Mouse (Mus musculus): Measurements from ENCODE around the gene Taf8. TPM values are rescaled to one million over a fixed set of nuclear protein-coding genes. Genes with fewer than 3 reads are reported as not detected.

Taf8 gene
- 26.5 and 29.7 TPM in 2 replicates for polyA plus RNA-seq (2012; rRNA removed)

- under 1% methylated on average over 40 of the region's 40 CpGs for WGBS
- no peaks in the 10 kb centered on the region for H3K27me3 ChIP-seq (ENCODE audit: control insufficient read depth, insufficient read depth, low read length)
- H3K4me1 ChIP-seq (ENCODE audit: control insufficient read depth, insufficient read depth, insufficient read length), result peaks cover 15% of the 10 kb centered on the region
- peak; percentile 87 to 90 for DNase-seq (ENCODE audit: low read depth in 1 of 2, low spot score in 2 of 2)
- no peak for TF ChIP-seq CTCF (IDR thresholded peaks at IDR 0.05; ENCODE audit: extremely low read depth, insufficient read depth, insufficient read length, insufficient replicate concordance)
- TF ChIP-seq POLR2A (IDR thresholded peaks at IDR 0.05; ENCODE audit: low read depth, low read length), result peak; percentile 47
- peak within 1 kb of the TSS; percentile 92 for H3K4me3 ChIP-seq (ENCODE audit: extremely low read depth, insufficient read depth, insufficient read length)
- H3K27ac ChIP-seq (ENCODE audit: insufficient read depth, low read length), result peak within 1 kb of the TSS; percentile 95
- H3K36me3 ChIP-seq (ENCODE audit: control insufficient read depth, insufficient read depth, low read length), result peaks cover 17% of the 10 kb centered on the region
These were observed at the start of gene Taf8 for GRCm38 (mm10) chr17:47501946-47502706. Gene Taf8, minus strand, starts transcription at chr17:47502292.

GRCm38 (mm10) chr17:47551049-47551448 lies 49.0 kb upstream of the Taf8 start:
- DNase-seq (ENCODE audit: low read depth in 1 of 2, low spot score in 2 of 2), result no peak
- no peaks in the 10 kb centered on the region for H3K27me3 ChIP-seq (ENCODE audit: control insufficient read depth, insufficient read depth, low read length)
- 91% methylated on average over 7 of the region's 7 CpGs for WGBS
- H3K4me1 ChIP-seq (ENCODE audit: control insufficient read depth, insufficient read depth, insufficient read length), result peaks cover 2% of the 10 kb centered on the region; the same call in 1 of the 2 replicates
- no peak overlapping the region for H3K27ac ChIP-seq (ENCODE audit: insufficient read depth, low read length)
- H3K36me3 ChIP-seq (ENCODE audit: control insufficient read depth, insufficient read depth, low read length), result peaks cover 4% of the 10 kb centered on the region
- TF ChIP-seq POLR2A (IDR thresholded peaks at IDR 0.05; ENCODE audit: low read depth, low read length), result no peak
- no peak for TF ChIP-seq CTCF (IDR thresholded peaks at IDR 0.05; ENCODE audit: extremely low read depth, insufficient read depth, insufficient read length, insufficient replicate concordance)
- no peak overlapping the region for H3K4me3 ChIP-seq (ENCODE audit: extremely low read depth, insufficient read depth, insufficient read length)

GRCm38 (mm10) chr17:47545861-47546331 lies 43.8 kb upstream of the Taf8 start:
- no peak for DNase-seq (ENCODE audit: low read depth in 1 of 2, low spot score in 2 of 2)
- Histone ChIP-seq H3K27me3 (ENCODE audit: control insufficient read depth, insufficient read depth, low read length) (no peaks in the 10 kb centered on the region), H3K4me1 (ENCODE audit: control insufficient read depth, insufficient read depth, insufficient read length) (peaks cover 10% of the 10 kb centered on the region; the same call in 1 of the 2 replicates), H3K4me3 (ENCODE audit: extremely low read depth, insufficient read depth, insufficient read length) (no peak overlapping the region), H3K27ac (ENCODE audit: insufficient read depth, low read length) (no peak overlapping the region), H3K36me3 (ENCODE audit: control insufficient read depth, insufficient read depth, low read length) (peaks cover 4% of the 10 kb centered on the region)
- no peak for TF ChIP-seq POLR2A (IDR thresholded peaks at IDR 0.05; ENCODE audit: low read depth, low read length)
- TF ChIP-seq CTCF (IDR thresholded peaks at IDR 0.05; ENCODE audit: extremely low read depth, insufficient read depth, insufficient read length, insufficient replicate concordance), result no peak
- 89% methylated on average over 17 of the region's 17 CpGs for WGBS

GRCm38 (mm10) chr17:47545154-47545553 lies 43.1 kb upstream of the Taf8 start:
- DNase-seq (ENCODE audit: low read depth in 1 of 2, low spot score in 2 of 2), result no peak
- H3K27ac ChIP-seq (ENCODE audit: insufficient read depth, low read length), result no peak overlapping the region
- WGBS, result 89% methylated on average over 12 of the region's 12 CpGs
- H3K27me3 ChIP-seq (ENCODE audit: control insufficient read depth, insufficient read depth, low read length), result no peaks in the 10 kb centered on the region
- H3K36me3 ChIP-seq (ENCODE audit: control insufficient read depth, insufficient read depth, low read length), result peaks cover 2% of the 10 kb centered on the region
- H3K4me1 ChIP-seq (ENCODE audit: control insufficient read depth, insufficient read depth, insufficient read length), result peaks cover 10% of the 10 kb centered on the region; the same call in 1 of the 2 replicates
- no peak overlapping the region for H3K4me3 ChIP-seq (ENCODE audit: extremely low read depth, insufficient read depth, insufficient read length)
- TF ChIP-seq CTCF (IDR thresholded peaks at IDR 0.05; ENCODE audit: extremely low read depth, insufficient read depth, insufficient read length, insufficient replicate concordance) (no peak), POLR2A (IDR thresholded peaks at IDR 0.05; ENCODE audit: low read depth, low read length) (no peak)

GRCm38 (mm10) chr17:47543051-47543650 lies 41.1 kb upstream of the Taf8 start:
- Histone ChIP-seq H3K27me3 (ENCODE audit: control insufficient read depth, insufficient read depth, low read length) (no peaks in the 10 kb centered on the region), H3K4me3 (ENCODE audit: extremely low read depth, insufficient read depth, insufficient read length) (no peak overlapping the region), H3K4me1 (ENCODE audit: control insufficient read depth, insufficient read depth, insufficient read length) (peaks cover 10% of the 10 kb centered on the region; the same call in 1 of the 2 replicates), H3K27ac (ENCODE audit: insufficient read depth, low read length) (no peak overlapping the region), H3K36me3 (ENCODE audit: control insufficient read depth, insufficient read depth, low read length) (peaks cover 7% of the 10 kb centered on the region)
- TF ChIP-seq CTCF (IDR thresholded peaks at IDR 0.05; ENCODE audit: extremely low read depth, insufficient read depth, insufficient read length, insufficient replicate concordance) (no peak), POLR2A (IDR thresholded peaks at IDR 0.05; ENCODE audit: low read depth, low read length) (no peak)
- no peak for DNase-seq (ENCODE audit: low read depth in 1 of 2, low spot score in 2 of 2)
- WGBS, result 27% methylated on average over 7 of the region's 7 CpGs

GRCm38 (mm10) chr17:47542061-47542460 lies 40.0 kb upstream of the Taf8 start:
- Histone ChIP-seq H3K27ac (ENCODE audit: insufficient read depth, low read length) (no peak overlapping the region), H3K36me3 (ENCODE audit: control insufficient read depth, insufficient read depth, low read length) (peaks cover 6% of the 10 kb centered on the region), H3K4me3 (ENCODE audit: extremely low read depth, insufficient read depth, insufficient read length) (no peak overlapping the region), H3K27me3 (ENCODE audit: control insufficient read depth, insufficient read depth, low read length) (no peaks in the 10 kb centered on the region), H3K4me1 (ENCODE audit: control insufficient read depth, insufficient read depth, insufficient read length) (peaks cover 10% of the 10 kb centered on the region; the same call in 1 of the 2 replicates)
- DNase-seq (ENCODE audit: low read depth in 1 of 2, low spot score in 2 of 2), result no peak
- TF ChIP-seq POLR2A (IDR thresholded peaks at IDR 0.05; ENCODE audit: low read depth, low read length), result no peak
- no peak for TF ChIP-seq CTCF (IDR thresholded peaks at IDR 0.05; ENCODE audit: extremely low read depth, insufficient read depth, insufficient read length, insufficient replicate concordance)
- WGBS, result 2% methylated on average over 4 of the region's 5 CpGs

All from spleen, adult 2 months (tissue).